Mouse (Mus musculus): ENCODE results near the gene Crygs. TPM values are rescaled to one million over a fixed set of nuclear protein-coding genes. Genes with fewer than 3 reads are reported as not detected.
A peak's percentile ranks its signal among the peaks of the same experiment; 100 is the strongest.

The Crygs gene
- total and polyA plus RNA-seq, 3 experiments, result not detected

DNA sequence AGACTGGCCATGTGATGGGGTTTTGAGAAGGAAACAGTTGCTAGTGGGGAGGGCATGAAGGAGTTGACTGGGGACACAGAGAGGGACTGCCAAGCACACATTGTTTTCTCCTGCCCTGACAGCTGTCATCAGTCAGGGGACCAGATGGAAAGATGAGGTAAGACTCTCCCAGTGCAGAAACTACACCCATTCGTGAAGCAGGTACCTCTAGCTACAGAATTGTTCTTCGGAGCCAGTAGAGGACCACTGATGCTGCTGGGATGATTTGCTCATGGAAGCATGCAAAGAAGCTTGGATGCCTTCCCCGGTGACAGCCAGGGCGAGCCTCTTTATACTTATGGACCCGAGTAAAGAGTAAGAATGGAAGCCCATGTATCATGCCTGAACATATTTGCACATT, 13.9 kb downstream of the Crygs start:
- Histone ChIP-seq H3K4me2 (ENCODE audit: insufficient read depth, low read depth, poor library complexity, severe bottlenecking) (no peak overlapping the region), H3K9me3 (replicated peaks; ENCODE audit: low read length) (no peaks in the 10 kb centered on the region), H3K27ac (ENCODE audit: insufficient read depth, low read depth) (no peak overlapping the region), H3K9ac (ENCODE audit: insufficient read depth, low read depth) (no peak overlapping the region), H3K4me3 (replicated peaks in 1 of 3; ENCODE audit: low read depth in 2 of 3, low read length in 2 of 3, poor library complexity in 1 of 3) (no peak overlapping the region), H3K4me1 (ENCODE audit: control insufficient read depth in 1 of 2, insufficient read depth in 2 of 2) (peaks cover 3 to 12% of the 10 kb centered on the region in 2 experiments; a peak in 3 of 4 replicates), H3K79me2 (replicated peaks; ENCODE audit: control insufficient read depth, extremely low read depth, insufficient read depth, poor library complexity, severe bottlenecking) (no peaks in the 10 kb centered on the region), H3K27me3 (replicated peaks) (peaks cover 3% of the 10 kb centered on the region), H3K36me3 (replicated peaks in 1 of 2; ENCODE audit: control insufficient read depth in 1 of 2, insufficient read depth in 1 of 2, low read length in 1 of 2) (no peaks in the 10 kb centered on the region)
- dilution Hi-C loops (cut with MboI; ENCODE audit: extremely low pct_ligation_motif_present, extremely low pct_unique_long_range_greater_than_20kb, low sequenced_read_pairs), result no loop called here
- in situ Hi-C loops (cut with MboI; ENCODE audit: low pct_ligation_motif_present, low pct_unique_long_range_greater_than_20kb, low sequenced_read_pairs), result no loop called here
- TF ChIP-seq USF1 (IDR thresholded peaks at IDR 0.05; ENCODE audit: low read depth, low read length) (no peak), ZNF384 (IDR thresholded peaks at IDR 0.05; ENCODE audit: low read depth, low read length) (no peak), MYC (IDR thresholded peaks at IDR 0.05; ENCODE audit: low read depth, low read length) (no peak), SMC3 (IDR thresholded peaks at IDR 0.05; ENCODE audit: low read depth, low read length) (no peak), MAX (IDR thresholded peaks at IDR 0.05; ENCODE audit: low read length) (no peak), NRF1 (IDR thresholded peaks at IDR 0.05; ENCODE audit: low read depth, low read length) (no peak), USF2 (conservative IDR thresholded peaks at IDR 0.05; ENCODE audit: low read depth, low read length) (no peak), IRF4 (IDR thresholded peaks at IDR 0.05; ENCODE audit: low read depth, low read length) (no peak), HCFC1 (IDR thresholded peaks at IDR 0.05; ENCODE audit: low read depth, low read length) (no peak), TBP (conservative IDR thresholded peaks at IDR 0.05; ENCODE audit: low read depth, low read length) (no peak), JUND (conservative IDR thresholded peaks at IDR 0.05; ENCODE audit: low read depth, low read length) (no peak), ETS1 (conservative IDR thresholded peaks at IDR 0.05; ENCODE audit: low read depth, low read length) (no peak), GABPA (IDR thresholded peaks at IDR 0.05; ENCODE audit: insufficient replicate concordance, low read depth, low read length) (no peak)
- DNase-seq (ENCODE audit: extremely low read depth), result no peak

DNA sequence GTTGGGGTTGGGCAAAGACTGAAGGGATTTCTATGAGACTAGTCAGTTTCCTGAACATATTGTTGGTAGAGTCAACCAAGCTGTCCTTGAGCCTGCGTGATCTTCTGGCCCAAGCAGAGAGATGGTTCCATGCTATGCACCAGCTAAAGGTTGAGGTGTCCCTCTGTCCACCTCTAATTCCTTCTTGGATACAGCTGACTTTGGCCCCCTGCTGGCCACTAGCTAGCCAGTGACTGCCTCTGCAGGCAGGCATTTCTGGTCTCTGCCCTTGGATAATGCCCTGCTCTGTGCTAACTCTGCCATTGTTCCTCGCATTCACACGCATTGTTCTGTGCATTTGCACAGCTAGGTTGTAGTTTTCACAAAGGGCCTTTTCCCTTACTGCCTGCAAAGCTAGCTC, 15.9 kb downstream of the Crygs start:
- DNase-seq (ENCODE audit: extremely low read depth), result peak; percentile 17
- no peaks in the 10 kb centered on the region for H3K36me3 ChIP-seq (replicated peaks in 1 of 2; ENCODE audit: control insufficient read depth in 1 of 2, insufficient read depth in 1 of 2, low read length in 1 of 2)
- no peak overlapping the region for H3K9ac ChIP-seq (ENCODE audit: insufficient read depth, low read depth)
- no peak overlapping the region for H3K27ac ChIP-seq (ENCODE audit: insufficient read depth, low read depth)
- H3K27me3 ChIP-seq (replicated peaks), result peaks cover 3% of the 10 kb centered on the region
- dilution Hi-C loops (cut with MboI; ENCODE audit: extremely low pct_ligation_motif_present, extremely low pct_unique_long_range_greater_than_20kb, low sequenced_read_pairs) (no loop called here), in situ Hi-C loops (cut with MboI; ENCODE audit: low pct_ligation_motif_present, low pct_unique_long_range_greater_than_20kb, low sequenced_read_pairs) (no loop called here)
- H3K9me3 ChIP-seq (replicated peaks; ENCODE audit: low read length), result no peaks in the 10 kb centered on the region
- peak; percentile 80 for TF ChIP-seq SMC3 (IDR thresholded peaks at IDR 0.05; ENCODE audit: low read depth, low read length)
- peak; percentile 10 to 72; a peak in 2 of 4 replicates for TF ChIP-seq CTCF (conservative IDR thresholded peaks at IDR 0.05 in 1 of 2, IDR thresholded peaks at IDR 0.05 in 1 of 2; ENCODE audit: low read depth in 2 of 2, low read length in 2 of 2)
- TF ChIP-seq RAD21 (IDR thresholded peaks at IDR 0.05; ENCODE audit: low read depth, low read length), result peak; percentile 52
- TF ChIP-seq JUN (IDR thresholded peaks at IDR 0.05; ENCODE audit: insufficient read depth, low read depth, low read length), result no peak
- no peak overlapping the region for H3K4me3 ChIP-seq (replicated peaks in 1 of 3; ENCODE audit: low read depth in 2 of 3, low read length in 2 of 3, poor library complexity in 1 of 3)
- no peak overlapping the region for H3K4me2 ChIP-seq (ENCODE audit: insufficient read depth, low read depth, poor library complexity, severe bottlenecking)
- H3K4me1 ChIP-seq (ENCODE audit: control insufficient read depth in 1 of 2, insufficient read depth in 2 of 2), result peaks cover 3 to 12% of the 10 kb centered on the region in 2 experiments; a peak in 3 of 4 replicates
- H3K79me2 ChIP-seq (replicated peaks; ENCODE audit: control insufficient read depth, extremely low read depth, insufficient read depth, poor library complexity, severe bottlenecking), result no peaks in the 10 kb centered on the region

All from CH12.LX (cell line).